Mouse (Mus musculus) hindbrain, embryonic 16.5 days (tissue): Measurements from ENCODE around the gene Dync1li2. TPM values are rescaled to one million over a fixed set of nuclear protein-coding genes. Genes with fewer than 3 reads are reported as not detected.

Source experiments
- ATAC-seq: fragments of 200-750 bp; cut with Nextera tagmentation; 2 replicates; pipeline ENCODE4 v1.8.0; 2017; ENCODE audit warnings: moderate TSS enrichment, moderate library complexity
- H3K27ac ChIP-seq: fragments of 300-500 bp; sonication (generic); 2 replicates; pipeline ENCODE4 v1.5.1; 2014; ENCODE audit warnings: low read depth, mild to moderate bottlenecking, control low read depth, low read length, moderate library complexity
- H3K27me3 ChIP-seq: fragments of 300-500 bp; sonication (generic); replicated peaks from 2 replicates; pipeline ENCODE4 v1.6.1; 2014; ENCODE audit warnings: low read length; ENCODE audit not compliant: control insufficient read depth, insufficient read depth
- H3K36me3 ChIP-seq: fragments of 300-500 bp; sonication (generic); 2 replicates; pipeline ENCODE4 v1.6.1; 2014; ENCODE audit warnings: mild to moderate bottlenecking, low read length, moderate library complexity, mixed read lengths; ENCODE audit not compliant: control insufficient read depth, insufficient read depth
- H3K4me1 ChIP-seq: fragments of 300-500 bp; sonication (generic); 2 replicates; pipeline ENCODE4 v1.6.1; 2014; ENCODE audit warnings: low read depth, low read length; ENCODE audit not compliant: control insufficient read depth, insufficient read depth
- H3K4me2 ChIP-seq: fragments of 300-500 bp; sonication (generic); 2 replicates; pipeline ENCODE4 v1.6.1; 2014; ENCODE audit warnings: mild to moderate bottlenecking, low read length, control low read depth, moderate library complexity
- H3K4me3 ChIP-seq: fragments of 300-500 bp; sonication (generic); 2 replicates; pipeline ENCODE4 v1.5.1; 2014; ENCODE audit warnings: mild to moderate bottlenecking, low read length, control low read depth, moderate library complexity
- H3K9ac ChIP-seq: fragments of 300-500 bp; sonication (generic); 2 replicates; pipeline ENCODE4 v1.6.1; 2014; ENCODE audit warnings: low read depth, mild to moderate bottlenecking, control low read depth, low read length, moderate library complexity
- H3K9me3 ChIP-seq: fragments of 300-500 bp; sonication (generic); 2 replicates; pipeline ENCODE4 v1.6.1; 2014; ENCODE audit warnings: mild to moderate bottlenecking, low read length, moderate library complexity; ENCODE audit not compliant: control insufficient read depth
- WGBS: fragments of 180-500 bp; shearing (Covaris S2); extraction: QIAGEN DNeasy Blood & Tissue Kit; methylation state at CpG from one replicate; pipeline ENCODE4 v1.1.7; 2014; 5-methylcytosine and 5-hydroxymethylcytosine counted together
- polyA plus RNA-seq: library from polyadenylated mRNA; unstranded; fragments of >200 nt; fragmentation: Nextera tagmentation; extraction: Ambion mirVana; gene quantifications from 2 replicates; pipeline ENCODE4 v1.2.1, GENCODE M21; 2015

Dync1li2 gene
- polyA plus RNA-seq, 1 experiment from 2014 or later: 97.9 TPM

DNA sequence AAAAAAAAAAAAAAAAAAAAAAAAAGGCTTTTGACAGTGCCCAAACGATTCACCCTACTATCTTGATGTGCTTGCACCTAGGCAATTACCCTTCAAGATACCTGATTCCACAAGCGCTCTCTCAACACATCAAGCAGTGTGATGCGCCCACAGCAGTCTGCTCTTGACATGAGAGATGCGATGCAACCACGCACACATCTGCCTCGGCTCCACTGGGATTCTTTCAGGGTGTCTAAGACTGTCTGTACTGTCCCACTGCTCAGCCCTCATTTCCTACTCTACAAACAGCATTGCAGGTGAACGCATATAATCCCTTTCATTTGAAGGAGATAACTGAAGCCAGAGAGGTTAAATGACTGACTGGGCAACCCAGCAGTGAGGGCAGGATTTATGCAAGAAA, 1.2 kb downstream of the Dync1li2 start:
- peaks cover 13% of the 10 kb centered on the region for H3K4me1 ChIP-seq
- peak overlapping the region; percentile 85 for H3K4me3 ChIP-seq
- no peak overlapping the region for H3K27ac ChIP-seq
- H3K9ac ChIP-seq: peak overlapping the region; percentile 98
- no peak for ATAC-seq
- H3K27me3 ChIP-seq: no peaks in the 10 kb centered on the region
- 44% methylated on average over 7 of the region's 7 CpGs for WGBS
- H3K4me2 ChIP-seq: peak overlapping the region; percentile 81
- H3K9me3 ChIP-seq: no peaks in the 10 kb centered on the region
- peaks cover 23% of the 10 kb centered on the region for H3K36me3 ChIP-seq

- Histone ChIP-seq H3K4me3 (no peak overlapping the region), H3K4me1 (peaks cover 21% of the 10 kb centered on the region), H3K9ac (no peak overlapping the region), H3K27ac (no peak overlapping the region), H3K4me2 (no peak overlapping the region), H3K36me3 (peaks cover 31% of the 10 kb centered on the region), H3K9me3 (no peaks in the 10 kb centered on the region), H3K27me3 (no peaks in the 10 kb centered on the region)
- 96% methylated on average over 8 of the region's 8 CpGs for WGBS
- no peak for ATAC-seq
Measured at GRCm38 (mm10) chr8:104439461-104439860, 3.4 kb downstream of the Dync1li2 start.

DNA sequence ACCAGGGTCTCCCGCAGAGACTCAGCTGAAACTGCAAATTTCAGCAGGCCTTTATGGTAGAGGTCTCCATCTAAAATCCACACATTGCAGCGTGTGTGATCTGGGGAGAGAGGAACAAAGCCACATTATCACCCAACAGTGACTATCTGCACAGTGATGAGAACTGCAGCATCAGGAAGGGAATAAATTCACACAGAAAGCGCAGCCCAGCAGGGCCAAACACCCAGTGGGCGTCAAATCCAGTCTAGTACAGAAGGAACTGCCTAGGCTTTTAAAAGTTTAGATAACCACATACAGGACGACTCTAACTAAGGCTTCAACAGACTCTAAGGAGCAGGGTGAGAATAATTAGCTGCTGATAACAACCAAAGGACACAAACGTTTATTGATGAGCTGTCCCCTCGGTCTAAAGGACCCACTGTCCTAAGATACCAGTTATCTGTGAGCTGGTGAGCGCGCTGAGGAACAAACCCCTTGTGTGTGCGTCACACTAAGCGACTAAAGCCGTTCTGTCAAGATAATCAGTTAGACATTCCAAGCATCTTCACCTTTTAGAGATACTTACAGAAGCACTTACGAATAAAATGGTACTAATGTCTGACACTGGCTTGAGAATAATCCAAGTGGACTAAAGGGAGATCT, 5.2 kb downstream of the Dync1li2 start:
- 90% methylated on average over 13 of the region's 13 CpGs for WGBS
- Histone ChIP-seq H3K9ac (no peak overlapping the region), H3K4me3 (no peak overlapping the region), H3K4me2 (no peak overlapping the region), H3K27ac (no peak overlapping the region), H3K4me1 (peaks cover 24% of the 10 kb centered on the region), H3K9me3 (no peaks in the 10 kb centered on the region), H3K36me3 (peaks cover 38% of the 10 kb centered on the region), H3K27me3 (no peaks in the 10 kb centered on the region)
- no peak for ATAC-seq

DNA sequence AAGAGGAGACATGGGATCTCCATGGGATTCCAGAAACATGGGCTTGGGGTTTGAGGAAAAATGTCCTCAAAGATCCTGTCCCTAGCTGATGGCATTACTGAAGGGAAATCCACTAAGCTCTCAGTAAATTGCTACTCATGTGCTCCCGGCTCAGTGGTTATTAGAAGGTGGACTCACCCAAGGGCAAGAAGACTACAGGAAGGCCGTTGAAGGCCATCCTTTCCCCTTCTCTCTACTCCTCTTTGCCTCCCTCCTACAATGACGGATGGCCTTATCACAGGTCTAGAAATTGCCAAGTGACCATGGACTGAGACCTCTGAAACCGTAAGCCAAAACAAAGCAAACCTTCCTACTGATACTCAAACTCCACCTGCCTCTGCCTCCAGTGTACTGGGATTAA, 6.3 kb downstream of the Dync1li2 start:
- Histone ChIP-seq H3K4me1 (peaks cover 21% of the 10 kb centered on the region), H3K9ac (0 out of 2 replicates have a peak overlapping the region, but pooled peaks have one; percentile 30), H3K9me3 (no peaks in the 10 kb centered on the region; the same call in 1 of the 2 replicates), H3K27ac (peak overlapping the region; percentile 62), H3K4me2 (no peak overlapping the region), H3K36me3 (peaks cover 45% of the 10 kb centered on the region), H3K27me3 (no peaks in the 10 kb centered on the region), H3K4me3 (no peak overlapping the region)
- ATAC-seq: no peak
- 94% methylated on average over 4 of the region's 4 CpGs for WGBS

GRCm38 (mm10) chr8:104436038-104436437, 6.8 kb downstream of the Dync1li2 start:
- 0 out of 2 replicates have a peak overlapping the region, but pooled peaks have one; percentile 35 for H3K9ac ChIP-seq
- H3K4me2 ChIP-seq: peak overlapping the region; percentile 0; the same call in 1 of the 2 replicates
- no peaks in the 10 kb centered on the region for H3K27me3 ChIP-seq
- H3K36me3 ChIP-seq: peaks cover 48% of the 10 kb centered on the region
- no peak overlapping the region for H3K4me3 ChIP-seq
- H3K27ac ChIP-seq: peak overlapping the region; percentile 74
- peaks cover 16% of the 10 kb centered on the region for H3K4me1 ChIP-seq
- H3K9me3 ChIP-seq: no peaks in the 10 kb centered on the region; the same call in 1 of the 2 replicates
- ATAC-seq: peak; percentile 97
- WGBS: 14% methylated on average over 12 of the region's 12 CpGs

DNA sequence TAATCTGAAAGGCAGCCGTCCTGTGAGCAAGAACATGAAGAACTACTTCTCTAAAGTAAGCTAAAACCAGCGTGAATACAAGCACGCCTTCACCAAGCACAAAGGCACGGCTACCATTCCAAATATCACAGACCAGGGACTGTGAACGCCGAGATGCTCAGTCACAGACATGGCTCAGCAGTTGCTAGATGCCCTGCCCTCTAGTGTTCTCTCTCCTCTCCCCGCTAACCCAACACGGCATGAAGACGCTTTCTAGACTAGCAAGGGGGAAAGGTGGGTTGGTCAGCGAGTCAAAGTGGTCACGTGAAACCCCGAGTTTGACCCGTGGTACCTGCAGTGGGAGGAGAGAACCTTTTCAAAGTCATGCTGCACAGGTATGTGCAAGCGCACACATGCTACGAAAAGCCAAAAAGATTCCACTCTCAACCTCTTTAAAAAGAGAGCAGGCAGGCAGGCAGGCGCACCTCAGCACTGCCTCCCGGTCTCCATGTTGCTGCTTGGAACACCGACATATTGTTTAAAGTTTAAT, 8.0 kb downstream of the Dync1li2 start:
- no peak overlapping the region for H3K4me3 ChIP-seq
- peaks cover 10% of the 10 kb centered on the region for H3K4me1 ChIP-seq
- H3K27ac ChIP-seq: no peak overlapping the region
- H3K27me3 ChIP-seq: no peaks in the 10 kb centered on the region
- no peak for ATAC-seq
- no peak overlapping the region for H3K9ac ChIP-seq
- no peak overlapping the region for H3K4me2 ChIP-seq
- 82% methylated on average over 18 of the region's 18 CpGs for WGBS
- peaks cover 48% of the 10 kb centered on the region for H3K36me3 ChIP-seq
- H3K9me3 ChIP-seq: no peaks in the 10 kb centered on the region; the same call in 1 of the 2 replicates

DNA sequence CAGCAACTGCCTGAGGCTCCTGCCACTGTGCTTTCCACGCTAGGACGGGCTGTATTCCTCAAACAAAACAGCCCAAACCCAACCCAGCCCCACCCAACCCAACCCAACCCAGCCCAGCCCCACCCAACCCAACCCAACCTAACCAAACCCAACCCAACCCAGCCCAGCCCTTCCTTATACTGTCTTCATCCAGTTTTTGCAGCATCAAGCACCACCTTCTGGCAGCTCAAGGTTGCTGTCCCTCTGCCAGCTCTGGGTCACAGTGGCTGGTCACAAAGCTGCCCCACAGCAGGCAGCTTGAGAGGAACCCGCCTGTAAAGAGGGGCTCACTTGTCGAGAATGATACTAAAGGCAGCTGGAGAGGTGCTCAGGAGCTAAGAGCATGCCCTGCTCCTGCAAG, 8.6 kb downstream of the Dync1li2 start:
- Histone ChIP-seq H3K27ac (no peak overlapping the region), H3K4me1 (peaks cover 10% of the 10 kb centered on the region), H3K4me3 (no peak overlapping the region), H3K4me2 (no peak overlapping the region), H3K27me3 (no peaks in the 10 kb centered on the region), H3K9ac (no peak overlapping the region), H3K9me3 (no peaks in the 10 kb centered on the region; the same call in 1 of the 2 replicates), H3K36me3 (peaks cover 48% of the 10 kb centered on the region)
- 0 out of 2 replicates have a peak, but pooled peaks have one; percentile 8 for ATAC-seq
- WGBS: 71% methylated on average over 4 of the region's 4 CpGs

GRCm38 (mm10) chr8:104433191-104433842, 9.5 kb downstream of the Dync1li2 start:
- H3K4me1 ChIP-seq: peaks cover 10% of the 10 kb centered on the region
- 96% methylated on average over 5 of the region's 5 CpGs for WGBS
- H3K27ac ChIP-seq: no peak overlapping the region
- H3K4me2 ChIP-seq: no peak overlapping the region
- no peaks in the 10 kb centered on the region for H3K27me3 ChIP-seq
- peaks cover 47% of the 10 kb centered on the region for H3K36me3 ChIP-seq
- H3K4me3 ChIP-seq: no peak overlapping the region
- ATAC-seq: no peak
- H3K9me3 ChIP-seq: no peaks in the 10 kb centered on the region; the same call in 1 of the 2 replicates
- H3K9ac ChIP-seq: no peak overlapping the region

- Histone ChIP-seq H3K9ac (no peak overlapping the region), H3K27me3 (no peaks in the 10 kb centered on the region), H3K27ac (no peak overlapping the region), H3K4me2 (no peak overlapping the region), H3K9me3 (no peaks in the 10 kb centered on the region; the same call in 1 of the 2 replicates), H3K36me3 (peaks cover 47% of the 10 kb centered on the region), H3K4me1 (peaks cover 10% of the 10 kb centered on the region), H3K4me3 (no peak overlapping the region)
- 94% methylated on average over 6 of the region's 6 CpGs for WGBS
- ATAC-seq: no peak
Measured at GRCm38 (mm10) chr8:104432656-104433055, 10.2 kb downstream of the Dync1li2 start.
